Mouse (Mus musculus) natural killer cell, adult 2 months (primary cell): ENCODE measurements around the gene Kctd18.
A peak's percentile ranks its signal among the peaks of the same experiment; 100 is the strongest.
"Not testable (repeated sequence)": the region's sequence is repeated elsewhere in the genome, so short reads cannot be mapped to it uniquely, and the experiment has no call there.

Source experiments
- DNase-seq, 2 experiments: peaks; one replicate each; pipeline ENCODE4 v3.0.0; 2022; ENCODE audit warnings: low spot score in 2 of 2

The Kctd18 gene

DNA sequence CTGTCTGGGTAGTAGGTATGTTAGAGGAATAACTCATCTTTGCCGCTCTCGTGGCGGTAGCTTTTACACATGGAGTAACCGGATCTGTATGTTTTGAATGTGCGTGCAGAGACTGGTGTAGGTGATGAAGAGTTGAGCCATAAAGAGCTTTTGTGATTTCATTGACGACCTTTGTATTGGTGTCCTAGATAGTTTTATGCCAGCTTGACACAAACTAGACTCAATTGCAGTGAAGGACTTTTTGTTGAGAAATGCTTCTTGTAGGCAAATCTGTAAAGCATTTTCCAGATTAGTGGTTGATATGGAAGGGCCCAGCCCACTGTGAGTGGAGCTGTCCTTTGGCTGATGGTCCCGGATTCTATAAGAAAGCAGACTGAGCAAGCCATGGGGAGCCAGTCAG, at the start of gene Kctd18:
Gene Kctd18, minus strand, starts transcription at position 101 of the 400 bp plus-strand sequence.
- DNase-seq = no peak

DNA sequence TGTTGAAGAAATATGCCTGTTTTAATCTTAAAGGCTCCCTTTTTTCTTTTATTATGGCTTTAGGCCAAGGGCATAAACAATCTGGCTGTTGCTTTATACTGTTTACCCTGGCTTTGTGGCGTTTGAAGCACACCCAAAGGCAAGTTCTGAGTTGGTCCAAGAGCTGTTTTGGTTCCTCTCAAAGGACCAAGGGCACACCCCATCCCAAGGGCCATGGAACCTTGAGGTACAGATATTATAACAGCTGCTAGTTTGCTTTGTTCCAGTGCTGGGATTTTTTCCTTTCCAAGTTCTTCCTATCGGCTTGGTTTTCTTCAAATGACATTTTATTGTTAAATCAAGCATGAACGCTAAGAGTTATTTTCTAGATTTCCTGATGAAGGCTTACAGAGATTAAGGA, 46.9 kb upstream of the Kctd18 start:
- no peak for DNase-seq

DNA sequence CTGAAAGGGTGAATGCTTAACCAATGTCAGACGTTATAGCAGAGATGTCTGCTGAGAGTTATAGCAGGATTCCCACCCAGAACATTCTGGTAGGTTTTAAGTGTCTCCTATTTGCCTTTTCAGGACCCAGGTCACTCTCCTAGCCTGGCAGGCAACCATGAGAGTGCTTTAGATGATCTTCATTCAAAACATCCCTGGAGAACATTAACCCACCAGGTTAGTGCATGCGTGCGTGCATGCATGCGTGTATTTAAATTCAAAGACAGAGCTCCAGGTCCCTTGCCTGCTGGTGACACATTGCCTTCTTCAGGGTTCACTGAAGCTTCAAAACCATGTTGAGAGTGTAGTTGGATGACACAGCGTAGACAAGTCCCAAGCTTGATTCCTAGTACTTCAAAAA, 46.4 kb upstream of the Kctd18 start:
- no peak for DNase-seq

DNA sequence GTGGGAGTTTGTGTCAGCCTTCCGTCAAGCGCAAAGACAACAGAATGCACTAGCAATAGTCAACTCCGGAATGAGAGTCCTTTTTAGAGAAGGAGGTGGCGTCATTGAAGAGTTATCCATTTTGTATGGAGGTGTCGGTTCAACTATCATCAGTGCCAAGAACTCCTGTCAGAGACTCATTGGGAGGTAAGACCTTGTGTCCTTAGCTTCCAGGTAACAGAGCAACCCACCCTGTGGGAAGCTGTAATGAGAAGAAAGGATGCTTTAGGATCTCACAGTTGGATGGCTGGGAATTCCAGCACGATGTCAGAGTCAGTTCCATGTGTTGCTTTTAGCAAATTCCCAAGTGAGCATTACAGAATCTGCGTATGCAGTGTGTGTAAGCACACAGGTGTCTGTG, 43.4 kb upstream of the Kctd18 start:
- no peak for DNase-seq

GRCm38 (mm10) chr1:58058846-58059245, 40.1 kb upstream of the Kctd18 start:
- no peak for DNase-seq

- no peak for DNase-seq
Observed at GRCm38 (mm10) chr1:58056939-58057338, 38.2 kb upstream of the Kctd18 start.

DNA sequence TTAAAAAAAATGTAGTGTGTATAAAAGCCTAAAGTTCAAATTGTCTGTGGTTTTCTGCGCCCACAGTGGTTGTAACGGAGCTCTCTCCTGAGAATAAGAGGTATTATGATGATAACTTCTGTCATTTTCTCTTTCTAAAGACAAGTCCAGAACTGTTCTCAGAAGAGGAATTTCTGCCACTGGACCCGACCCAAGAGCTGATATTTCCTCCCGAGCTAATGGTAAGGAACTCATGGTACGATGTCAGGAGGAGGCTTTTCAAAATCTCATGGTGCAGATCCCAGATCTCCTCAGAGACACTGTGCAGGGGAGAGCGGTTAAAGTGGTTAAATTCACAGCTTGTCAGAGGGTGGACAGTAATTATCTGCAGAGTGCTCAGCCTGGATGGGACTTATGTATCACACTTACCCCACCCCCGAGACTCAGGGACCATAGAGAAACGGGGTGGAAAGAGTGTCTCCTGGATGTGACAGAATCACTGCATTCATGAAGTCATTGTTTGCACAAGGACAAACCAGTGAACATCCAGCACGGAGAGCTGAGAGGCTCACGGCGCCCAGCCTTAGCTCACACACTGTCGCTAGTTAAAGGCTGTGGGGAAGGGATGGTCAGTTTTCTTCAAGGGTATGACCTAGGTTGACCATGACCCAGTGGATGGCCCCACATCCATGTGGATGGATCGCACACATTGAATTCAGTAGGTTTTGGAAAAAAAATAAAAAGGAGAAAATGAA, 37.5 kb upstream of the Kctd18 start:
- DNase-seq = no peak

DNA sequence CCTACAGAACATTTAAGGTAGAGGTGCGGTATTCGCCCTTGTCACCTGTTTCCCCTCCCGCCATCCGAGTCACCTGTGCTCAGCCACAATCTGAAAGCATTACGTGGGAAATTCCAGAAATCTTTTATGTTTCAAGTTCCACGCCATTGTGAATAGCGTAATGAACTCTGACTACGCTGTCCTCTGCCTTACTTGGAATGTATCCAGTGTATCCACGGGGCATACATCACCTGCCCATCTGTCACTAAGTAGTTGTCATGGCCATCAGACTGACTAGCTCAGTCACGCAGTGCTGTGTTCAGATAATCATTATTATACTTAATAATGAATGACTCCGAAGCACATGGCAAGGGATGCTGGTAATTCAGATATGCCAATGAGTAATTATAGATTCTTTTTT, 36.8 kb upstream of the Kctd18 start:
- no peak for DNase-seq

- DNase-seq = no peak
Observed at GRCm38 (mm10) chr1:58049126-58049525, 30.4 kb upstream of the Kctd18 start.

DNA sequence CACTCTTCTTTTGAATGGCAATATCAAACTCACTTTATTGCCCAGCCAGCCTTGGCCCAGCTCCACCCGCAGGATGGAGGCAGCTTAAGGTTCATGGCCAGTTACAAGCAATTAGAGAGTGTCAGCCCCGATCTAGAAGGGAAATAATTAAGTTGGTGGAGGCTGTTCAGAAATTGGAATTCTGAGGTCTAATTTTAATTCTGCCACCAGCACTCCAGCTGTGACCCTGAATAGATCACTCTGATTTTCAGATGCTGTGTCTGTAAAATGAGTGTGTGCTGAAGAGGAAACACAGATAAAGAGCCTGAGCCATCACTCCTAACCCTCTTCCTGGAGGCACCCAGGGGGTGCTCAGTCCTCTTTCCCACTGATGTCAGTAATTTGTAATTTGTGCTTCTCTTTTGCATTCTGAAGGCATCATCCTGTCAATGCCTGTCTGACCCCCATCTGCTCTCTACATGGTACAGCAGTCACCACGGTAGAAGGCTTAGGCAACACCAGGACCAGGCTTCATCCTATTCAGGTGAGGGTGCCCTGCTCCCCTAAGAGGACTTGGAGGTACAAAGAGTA, 28.1 kb upstream of the Kctd18 start:
- DNase-seq = no peak

- DNase-seq = no peak
Observed at GRCm38 (mm10) chr1:58045546-58045945, 26.8 kb upstream of the Kctd18 start.

DNA sequence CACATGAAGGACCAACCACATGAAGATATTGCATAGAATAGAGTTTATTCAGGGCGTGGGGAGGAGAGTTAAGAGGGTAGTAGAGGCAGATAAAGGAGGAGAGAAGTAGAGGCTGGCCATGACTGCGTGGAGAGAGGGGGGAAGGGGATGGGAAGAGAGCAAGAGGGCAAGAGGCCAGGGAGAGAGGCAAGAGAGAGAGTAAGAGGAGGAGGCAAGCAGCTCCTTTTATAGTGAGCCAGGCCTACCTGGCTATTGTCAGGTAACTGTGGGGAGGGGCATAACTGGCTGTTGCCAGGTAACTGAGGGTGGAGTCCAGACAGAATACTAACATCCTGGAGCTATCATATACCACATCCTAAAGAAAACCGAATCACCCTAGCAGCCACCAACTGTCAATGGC, 26.3 kb upstream of the Kctd18 start:
- no peak for DNase-seq

GRCm38 (mm10) chr1:58037306-58037705, 18.6 kb upstream of the Kctd18 start:
- DNase-seq = not testable (repeated sequence)

DNA sequence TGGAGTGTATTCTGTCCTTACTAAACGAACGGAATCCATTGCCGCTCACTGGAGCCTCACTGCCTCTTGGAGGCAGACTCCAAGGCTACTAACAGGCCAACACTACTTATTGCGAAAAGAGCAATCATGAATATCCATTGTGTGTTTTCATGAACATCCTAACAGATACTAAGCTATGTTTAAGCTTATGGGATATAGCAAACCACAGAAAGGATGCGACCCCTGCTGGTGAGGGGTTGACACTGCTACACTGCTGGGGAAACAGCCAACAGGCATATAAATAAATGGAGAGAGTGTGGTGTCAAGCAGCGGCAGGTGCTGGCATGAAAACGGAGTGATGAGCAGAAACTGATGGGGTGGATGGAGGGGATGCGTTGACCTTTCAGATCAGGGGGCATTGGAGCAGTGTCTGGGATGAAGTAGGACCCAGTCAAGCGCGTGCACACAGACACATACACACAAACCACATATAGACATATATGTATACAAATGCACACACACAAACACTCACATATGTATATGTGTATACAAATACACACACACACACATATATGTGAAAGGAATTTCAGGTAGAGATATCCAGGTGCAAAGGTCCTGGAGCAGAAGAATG, 12.5 kb upstream of the Kctd18 start:
- DNase-seq = peak; percentile 8 to 38

DNA sequence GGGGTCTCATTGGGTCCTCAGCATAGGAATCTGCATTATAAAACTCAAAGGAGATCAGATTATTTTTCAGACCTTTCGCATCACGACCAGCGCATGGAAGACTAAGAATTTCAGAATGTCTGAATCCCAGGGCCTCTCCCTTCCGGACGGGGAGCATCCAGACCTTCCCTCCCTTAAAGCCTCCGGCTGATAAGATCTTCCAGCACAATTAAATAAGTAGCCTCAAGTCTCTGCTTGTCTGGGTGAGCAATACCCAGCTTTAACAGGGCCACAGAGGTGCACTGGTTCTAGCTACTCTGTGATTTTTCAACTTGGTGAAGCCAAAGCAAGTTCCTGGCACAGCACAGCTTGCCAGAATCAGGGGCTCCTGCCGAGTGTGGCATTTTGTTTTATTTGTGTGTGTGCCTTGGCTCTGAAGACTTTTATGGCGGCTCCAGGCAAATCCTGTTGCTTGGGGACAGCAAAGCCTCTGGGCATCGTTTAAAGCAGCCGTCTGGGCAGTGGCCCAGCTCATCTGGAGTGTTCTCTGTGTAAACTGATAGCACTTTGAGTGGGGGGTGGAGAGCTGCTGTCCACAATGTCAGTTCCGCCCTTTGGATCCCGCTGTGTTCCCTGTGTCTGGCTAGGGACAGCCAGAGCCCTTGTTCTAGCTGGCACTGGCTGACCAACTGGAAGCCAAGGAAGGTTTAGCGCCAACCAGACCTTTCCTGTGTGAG, 11.6 kb upstream of the Kctd18 start:
- DNase-seq = no peak

GRCm38 (mm10) chr1:58029636-58030117, 10.9 kb upstream of the Kctd18 start, which contains the start of gene Aox1:
Gene Aox1 (plus strand): TSS chr1:58029931.
- DNase-seq = no peak

DNA sequence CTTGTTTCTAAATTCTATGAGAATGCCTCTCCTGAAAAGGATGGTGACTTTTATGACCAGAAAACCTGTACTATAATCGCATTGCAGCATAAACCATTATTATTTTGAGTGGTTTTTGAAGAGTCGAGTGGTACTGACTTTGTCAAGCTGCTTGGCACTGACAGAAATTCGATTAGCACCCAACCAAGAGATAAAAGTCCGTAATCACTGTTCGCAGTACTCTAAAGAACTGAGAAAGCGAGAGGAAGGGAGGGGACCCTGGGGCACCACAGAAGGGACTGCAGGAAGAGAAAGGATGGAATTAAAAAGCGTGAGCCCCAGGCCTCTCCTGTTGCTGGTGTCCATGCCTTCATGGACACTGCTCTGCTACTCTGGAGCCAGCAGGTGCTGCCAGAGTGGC, 9.0 kb upstream of the Kctd18 start:
- DNase-seq = no peak

DNA sequence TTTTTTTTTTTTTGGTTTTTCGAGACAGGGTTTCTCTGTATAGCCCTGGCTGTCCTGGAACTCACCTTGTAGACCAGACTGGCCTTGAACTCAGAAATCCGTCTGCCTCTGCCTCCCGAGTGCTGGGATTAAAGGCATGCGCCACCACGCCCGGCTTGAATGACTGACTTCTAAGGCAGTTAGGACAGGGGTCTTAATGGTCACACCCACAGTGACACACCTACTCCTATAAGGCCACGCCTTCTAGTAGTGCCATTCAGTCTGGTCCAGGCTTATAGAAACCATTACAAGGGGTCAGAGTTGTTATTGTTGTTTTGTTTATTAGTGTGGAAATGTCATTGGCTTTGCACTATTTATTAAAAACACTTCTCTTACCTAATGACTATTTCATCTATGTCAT, 12.4 kb downstream of the Kctd18 start:
- not testable (repeated sequence) for DNase-seq

DNA sequence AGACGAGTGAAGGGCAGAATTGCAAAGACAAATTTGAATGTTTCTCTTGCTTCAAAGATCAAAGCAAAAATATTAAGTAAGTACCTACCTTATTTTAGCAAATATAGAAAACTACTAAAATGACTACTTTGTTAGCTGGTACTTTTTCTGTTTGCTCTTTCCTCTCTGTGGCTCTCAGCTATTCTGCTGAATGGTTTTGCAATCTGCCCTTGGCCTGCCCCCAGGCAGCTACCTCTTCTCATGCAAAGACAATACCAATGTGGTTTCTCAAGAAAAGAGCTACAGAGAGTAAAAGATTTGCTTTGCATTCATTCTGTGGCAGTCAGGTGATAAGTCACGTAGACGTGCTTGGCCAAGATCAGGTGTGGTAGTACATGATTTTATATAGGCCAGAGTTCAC, 20.6 kb downstream of the Kctd18 start:
- no peak for DNase-seq

DNA sequence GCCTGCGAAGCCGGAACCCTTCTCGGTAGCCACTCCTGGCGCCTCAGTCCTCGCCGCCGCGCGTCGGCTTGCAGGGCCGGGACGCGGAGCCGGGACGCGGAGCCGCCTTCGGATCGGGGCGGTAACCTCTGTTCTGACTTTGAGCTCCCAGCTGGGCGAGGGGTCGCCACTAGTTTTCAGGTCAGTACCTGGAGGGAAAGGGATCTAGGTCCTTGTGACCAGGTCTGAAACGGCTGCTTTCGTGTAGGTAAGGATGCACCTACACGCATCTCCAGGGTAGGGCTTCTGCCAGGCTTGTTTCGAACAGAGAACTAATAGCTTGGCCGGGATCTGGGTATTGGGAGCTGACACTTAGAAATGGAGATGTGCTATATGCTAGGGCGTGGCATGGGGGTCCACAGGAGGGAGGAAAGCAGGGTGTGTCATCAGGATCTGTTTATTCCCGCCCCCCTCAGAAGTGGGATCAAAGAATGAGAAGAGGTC, 22.6 kb downstream of the Kctd18 start:
- DNase-seq = no peak

GRCm38 (mm10) chr1:57995432-57996132, 23.2 kb downstream of the Kctd18 start, which contains the start of gene Sgo2a:
Gene Sgo2a (plus strand): TSS chr1:57995971.
- peak; percentile 85 to 88 for DNase-seq

- no peak for DNase-seq
Observed at GRCm38 (mm10) chr1:57991277-57991676, 27.5 kb downstream of the Kctd18 start.
